Mouse (Mus musculus): Measurements from ENCODE around the gene Krtap3-3.
"Not testable (repeated sequence)": the region's sequence is repeated elsewhere in the genome, so short reads cannot be mapped to it uniquely, and the experiment has no call there.

Krtap3-3 gene

DNA sequence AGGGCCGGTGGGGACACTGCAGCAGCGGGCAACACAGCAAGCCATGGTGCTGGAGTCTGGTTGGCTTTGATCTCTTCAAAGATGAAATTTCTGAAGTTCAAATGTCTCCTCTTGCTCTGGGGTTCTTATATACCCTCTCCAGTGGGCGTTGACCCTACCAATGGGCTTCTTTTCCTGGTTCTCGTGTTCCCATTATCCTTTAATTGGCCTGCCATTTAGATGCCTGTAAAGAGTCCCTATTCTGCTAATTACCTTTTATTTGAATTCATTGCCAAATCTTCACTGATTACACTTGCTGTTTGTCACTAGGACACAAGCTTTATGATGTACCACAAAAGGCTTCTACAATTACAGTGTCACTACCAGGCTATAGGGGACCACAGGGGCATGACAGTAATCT, at the start of gene Krtap3-3:
TSS of gene Krtap3-3 (minus strand) at position 101 of the 400 bp plus-strand sequence.
- in situ Hi-C loops (cut with MboI): no loop called here

DNA sequence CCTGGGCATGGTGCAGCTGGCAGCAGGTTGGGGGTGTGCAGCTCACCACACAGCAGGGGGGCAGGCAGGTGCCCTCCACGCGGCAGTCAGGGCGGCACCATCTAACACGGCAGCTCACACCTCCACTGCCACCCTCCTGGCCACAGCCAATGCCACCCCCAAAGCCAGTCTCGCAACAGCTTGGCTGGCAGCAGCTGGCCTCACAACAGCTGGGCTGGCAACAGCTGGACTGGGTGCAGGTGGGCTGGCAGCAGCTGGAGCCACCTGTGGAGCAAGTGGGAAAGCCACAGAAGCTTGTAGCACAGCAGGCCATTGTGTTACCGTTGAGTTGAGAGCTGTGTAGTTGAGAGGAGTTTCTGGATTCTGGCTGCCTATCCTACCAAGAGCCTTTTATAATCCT, 47.1 kb upstream of the Krtap3-3 start, which contains the start of gene Krtap9-3:
TSS of gene Krtap9-3 (minus strand) at position 364 of the 400 bp plus-strand sequence.
- in situ Hi-C loops (cut with MboI): not testable (repeated sequence)

- in situ Hi-C loops (cut with MboI): no loop called here
Measured at GRCm38 (mm10) chr11:99590981-99591380, 40.3 kb upstream of the Krtap3-3 start, which contains the start of gene Krtap1-3. Krtap1-3 (minus strand) TSS chr11:99591339.

DNA sequence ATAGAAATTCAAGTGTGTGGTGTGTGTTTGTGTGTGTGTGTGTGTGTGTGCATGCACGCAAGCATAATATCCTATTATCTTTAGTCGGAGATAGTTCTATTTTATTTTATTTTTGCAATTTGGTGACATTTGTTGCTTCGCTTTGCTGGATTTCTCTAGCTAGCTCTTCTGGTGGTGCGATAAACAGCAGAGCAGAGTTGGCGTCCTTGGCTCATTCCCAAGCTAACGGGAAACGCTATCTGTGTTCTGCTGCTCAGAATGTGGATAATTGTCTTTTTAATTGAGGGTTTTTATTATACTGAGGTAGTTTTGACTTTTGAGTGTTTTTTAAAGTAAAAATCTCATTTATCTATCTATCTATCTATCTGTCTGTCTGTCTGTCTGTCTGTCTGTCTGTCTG, 34.4 kb upstream of the Krtap3-3 start:
- in situ Hi-C loops (cut with MboI): no loop called here

DNA sequence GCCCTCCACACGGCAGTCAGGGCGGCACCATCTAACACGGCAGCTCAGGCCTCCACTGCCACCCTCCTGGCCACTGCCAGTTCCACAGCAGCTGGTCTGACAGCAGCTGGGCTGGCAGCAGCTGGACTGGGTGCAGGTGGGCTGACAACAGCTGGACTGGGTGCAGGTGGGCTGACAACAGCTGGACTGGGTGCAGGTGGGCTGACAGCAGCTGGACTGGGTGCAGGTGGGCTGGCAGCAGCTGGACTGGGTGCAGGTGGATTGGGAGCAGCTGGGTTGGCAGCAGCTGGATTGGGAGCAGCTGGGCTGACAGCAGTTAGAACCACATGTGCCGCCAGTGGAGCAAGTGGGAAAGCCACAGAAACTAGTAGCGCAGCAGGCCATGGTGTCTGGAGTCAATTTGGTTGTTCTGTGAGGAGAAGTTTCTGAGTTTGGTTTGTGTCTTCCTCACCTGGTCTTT, 32.6 kb upstream of the Krtap3-3 start, which contains the start of gene Krtap1-4:
TSS of gene Krtap1-4 (minus strand) at position 410 of the 460 bp plus-strand sequence.
- in situ Hi-C loops (cut with MboI): no loop called here

DNA sequence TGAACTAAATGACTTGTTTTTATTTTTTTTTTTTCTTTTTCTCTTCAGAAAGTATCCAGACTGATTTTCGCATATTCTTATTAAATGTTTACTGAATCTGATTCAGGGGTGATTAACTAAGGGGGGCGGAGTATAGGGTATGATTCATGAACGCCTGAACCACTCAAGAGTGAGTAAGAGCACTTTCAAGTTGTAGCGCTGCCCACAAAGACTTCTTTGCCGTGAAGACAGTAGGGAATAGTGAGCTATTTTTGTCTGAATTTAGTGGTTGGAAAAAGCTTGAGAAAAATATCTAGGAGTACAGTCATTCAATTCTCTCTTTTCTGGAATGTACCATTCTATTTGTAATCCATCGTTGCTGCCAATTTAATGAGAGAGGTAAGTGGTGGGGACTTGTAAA, 30.9 kb upstream of the Krtap3-3 start:
- in situ Hi-C loops (cut with MboI): no loop called here

GRCm38 (mm10) chr11:99581051-99581450, 30.4 kb upstream of the Krtap3-3 start:
- in situ Hi-C loops (cut with MboI): no loop called here

- in situ Hi-C loops (cut with MboI): no loop called here
Measured at GRCm38 (mm10) chr11:99580636-99581035, 30.0 kb upstream of the Krtap3-3 start, which contains the start of gene Krtap1-5. Krtap1-5 (minus strand) TSS chr11:99581016.

DNA sequence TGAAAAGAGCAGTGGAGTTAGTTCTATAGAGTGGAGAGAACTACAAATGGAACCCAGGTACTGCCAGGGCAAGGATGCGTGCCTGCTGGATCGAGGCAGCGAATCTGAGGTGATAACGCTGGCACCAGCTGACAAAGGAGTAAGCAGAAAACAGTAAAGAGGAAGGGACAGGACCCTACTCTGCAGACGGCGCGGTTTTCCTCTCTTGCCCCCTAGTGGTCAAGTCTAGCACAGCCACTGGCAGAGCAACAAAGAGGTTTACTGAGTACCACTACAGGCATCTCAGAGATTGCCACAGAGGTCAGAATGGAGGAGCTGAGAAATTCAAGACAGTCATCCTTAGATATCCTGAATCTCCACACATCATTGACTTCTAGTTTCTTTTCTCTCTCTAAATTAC, 23.4 kb upstream of the Krtap3-3 start:
- in situ Hi-C loops (cut with MboI): no loop called here

GRCm38 (mm10) chr11:99573164-99573563, 22.5 kb upstream of the Krtap3-3 start:
- in situ Hi-C loops (cut with MboI): no loop called here

DNA sequence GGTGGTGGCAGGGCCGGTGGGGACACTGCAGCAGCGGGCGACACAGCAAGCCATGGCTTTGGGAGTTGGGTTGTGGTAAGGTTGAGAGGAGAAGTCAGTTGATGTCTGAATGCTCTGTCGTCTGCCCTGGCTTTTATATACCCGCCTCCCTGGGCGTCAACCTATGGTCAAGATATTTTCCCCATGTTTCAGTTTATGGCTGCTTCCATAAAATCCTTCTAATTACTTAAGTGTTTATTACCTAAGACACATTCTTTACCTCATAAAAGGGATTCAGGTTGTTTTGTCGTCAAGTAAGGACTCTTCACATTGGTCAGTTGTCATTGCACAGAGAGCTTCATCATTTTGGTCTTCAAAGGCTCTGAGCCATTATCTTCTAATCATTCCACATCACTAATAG, 15.9 kb upstream of the Krtap3-3 start, which contains the start of gene Krtap3-1:
TSS of gene Krtap3-1 (minus strand) at position 101 of the 400 bp plus-strand sequence.
- in situ Hi-C loops (cut with MboI): no loop called here

- in situ Hi-C loops (cut with MboI): no loop called here
Measured at GRCm38 (mm10) chr11:99562580-99562979, 11.9 kb upstream of the Krtap3-3 start.

- in situ Hi-C loops (cut with MboI): no loop called here
Measured at GRCm38 (mm10) chr11:99559366-99559765, 8.7 kb upstream of the Krtap3-3 start, which contains the start of gene Gm11939. Gm11939 (minus strand) TSS chr11:99559466.

GRCm38 (mm10) chr11:99557976-99558745, 7.5 kb upstream of the Krtap3-3 start:
- in situ Hi-C loops (cut with MboI): no loop called here

- in situ Hi-C loops (cut with MboI): no loop called here
Measured at GRCm38 (mm10) chr11:99556753-99557152, 6.1 kb upstream of the Krtap3-3 start, which contains the start of gene Krtap3-2. Krtap3-2 (minus strand) TSS chr11:99556853.

DNA sequence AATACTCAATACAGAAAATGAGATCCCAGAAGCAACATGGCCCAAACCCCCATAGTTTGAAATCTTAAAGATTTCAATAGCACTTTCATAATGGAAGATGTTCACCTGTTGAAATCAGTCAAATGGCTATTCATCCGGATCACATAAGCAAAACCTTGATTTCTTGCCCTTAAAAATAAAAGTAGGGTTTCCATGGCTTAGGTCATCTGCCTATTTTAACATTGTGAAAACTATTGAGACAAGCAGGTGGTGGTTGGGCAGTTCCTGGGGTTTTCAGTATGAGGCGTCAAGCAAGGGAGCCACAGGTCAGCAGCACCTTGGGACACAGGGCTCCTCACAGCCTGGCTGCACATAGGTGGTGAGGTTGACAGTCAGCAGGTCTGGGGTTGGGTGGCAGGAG, 5.5 kb upstream of the Krtap3-3 start:
- in situ Hi-C loops (cut with MboI): no loop called here

DNA sequence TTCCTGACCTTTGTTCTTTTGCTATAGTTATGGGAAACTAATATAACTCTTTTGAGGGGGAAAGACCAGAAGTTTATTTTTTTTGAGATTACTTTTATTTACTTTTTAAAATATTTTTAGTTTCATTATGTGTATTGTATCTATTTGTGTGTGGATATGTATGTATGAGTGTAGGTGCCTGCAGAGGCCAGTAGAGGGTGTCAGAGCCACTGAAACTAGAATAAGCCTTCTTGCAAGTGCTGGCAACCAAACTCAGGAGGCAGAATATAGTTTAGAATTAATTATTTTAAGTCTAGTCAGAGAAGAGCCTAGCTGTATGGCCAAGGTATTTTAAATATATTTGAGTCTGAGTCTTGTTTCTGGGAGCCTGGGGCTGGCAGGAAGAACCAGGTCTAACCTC, 2.8 kb downstream of the Krtap3-3 start:
- in situ Hi-C loops (cut with MboI): no loop called here

- in situ Hi-C loops (cut with MboI): no loop called here
Measured at GRCm38 (mm10) chr11:99539721-99540120, 10.9 kb downstream of the Krtap3-3 start.

DNA sequence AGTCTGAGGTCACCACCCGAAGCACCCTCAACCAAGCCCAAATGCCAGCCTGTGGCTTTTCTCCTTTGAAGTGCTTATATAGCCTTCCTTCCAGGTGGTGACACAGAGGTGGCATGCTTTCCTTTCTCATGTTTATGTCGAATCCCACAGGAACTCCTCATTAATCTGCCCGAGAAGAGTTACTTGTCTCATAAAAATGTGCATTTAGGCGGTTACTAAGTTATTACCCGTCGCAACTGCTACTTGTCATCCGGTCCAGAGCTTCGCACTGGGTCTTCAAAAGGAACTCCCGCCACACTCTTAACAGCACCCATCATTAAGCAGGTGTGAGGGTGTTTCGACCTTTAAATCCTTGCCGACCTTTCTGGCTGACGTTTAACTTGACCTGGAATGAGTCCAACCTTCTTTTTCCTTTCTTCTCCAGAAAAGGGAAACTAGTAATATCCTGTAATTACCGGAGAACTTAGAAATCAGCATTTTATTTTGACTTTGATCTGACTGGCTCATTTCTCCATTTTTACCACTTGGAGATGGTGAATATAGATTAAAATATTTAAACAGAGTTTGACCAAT, 29.3 kb downstream of the Krtap3-3 start, which contains the start of gene Krt39:
TSS of gene Krt39 (minus strand) at position 51 of the 573 bp plus-strand sequence.
- in situ Hi-C loops (cut with MboI): no loop called here

GRCm38 (mm10) chr11:99514098-99514497, 36.6 kb downstream of the Krtap3-3 start:
- in situ Hi-C loops (cut with MboI): no loop called here
